Mouse (Mus musculus): Measurements from ENCODE around the gene Sec63.

The Sec63 gene

DNA sequence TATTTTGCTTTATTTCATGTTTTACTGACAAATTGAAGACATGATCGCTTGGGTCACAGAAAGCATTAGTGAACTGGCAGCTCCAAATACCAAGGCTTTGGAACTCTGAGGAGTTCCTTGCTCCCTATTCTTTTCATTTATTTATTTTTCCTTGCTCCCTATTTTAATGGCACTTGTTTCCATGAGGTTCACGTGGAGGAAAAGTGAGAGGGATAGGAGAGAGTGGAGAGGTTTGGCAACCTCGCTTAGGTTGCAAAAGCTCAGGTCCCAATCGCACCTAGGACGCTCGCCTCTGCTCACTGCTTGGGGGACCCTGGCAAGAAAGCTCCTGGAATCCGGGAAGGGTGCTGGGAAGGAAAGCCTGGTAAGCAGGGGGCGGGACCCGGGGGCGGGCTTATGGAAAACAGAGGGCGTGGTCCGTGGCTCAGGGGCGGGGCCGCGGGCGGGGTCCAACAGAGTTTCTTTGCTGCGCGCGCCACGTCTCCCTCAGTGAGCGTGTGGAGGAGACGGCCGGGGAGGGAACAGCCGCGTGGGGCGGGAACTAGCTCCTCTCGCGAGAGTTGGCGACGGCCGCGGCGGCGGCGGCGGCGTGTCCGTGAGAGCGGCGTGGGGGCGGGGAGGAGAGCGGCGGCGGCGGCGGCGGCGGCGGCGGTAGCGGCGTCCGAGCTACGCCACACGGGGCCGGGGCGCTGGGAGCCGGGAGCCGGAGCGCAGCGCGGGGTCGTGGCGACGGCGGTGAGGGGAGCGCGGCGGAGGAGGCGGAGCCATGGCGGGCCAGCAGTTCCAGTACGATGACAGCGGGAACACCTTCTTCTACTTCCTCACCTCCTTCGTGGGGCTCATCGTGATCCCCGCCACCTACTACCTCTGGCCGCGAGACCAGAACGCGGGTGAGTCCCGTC lies at the start of gene Sec63:
Sec63 (plus strand) TSS at position 498 of the 902 bp plus-strand sequence.
- peak; percentile 98 for DNase-seq

DNA sequence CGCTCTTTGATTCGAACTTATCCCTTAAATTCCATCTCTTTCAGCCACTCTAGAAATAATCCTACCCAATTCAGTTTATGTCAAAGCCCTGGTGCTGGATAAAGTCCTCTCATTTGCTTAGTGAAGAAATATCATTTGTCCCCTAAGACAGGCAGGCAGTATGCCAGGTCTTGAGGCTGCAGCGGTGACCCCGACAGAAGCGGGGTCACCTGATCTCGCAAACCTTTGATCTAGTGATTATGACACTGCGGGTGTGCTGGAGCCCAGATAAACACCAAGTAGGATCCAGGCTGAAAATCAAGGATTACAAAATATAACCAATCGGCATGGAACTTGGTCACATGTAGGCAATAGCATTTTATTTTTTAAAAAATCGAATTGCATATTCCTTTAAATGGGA lies 46.6 kb upstream of the Sec63 start:
- no peak for DNase-seq

DNA sequence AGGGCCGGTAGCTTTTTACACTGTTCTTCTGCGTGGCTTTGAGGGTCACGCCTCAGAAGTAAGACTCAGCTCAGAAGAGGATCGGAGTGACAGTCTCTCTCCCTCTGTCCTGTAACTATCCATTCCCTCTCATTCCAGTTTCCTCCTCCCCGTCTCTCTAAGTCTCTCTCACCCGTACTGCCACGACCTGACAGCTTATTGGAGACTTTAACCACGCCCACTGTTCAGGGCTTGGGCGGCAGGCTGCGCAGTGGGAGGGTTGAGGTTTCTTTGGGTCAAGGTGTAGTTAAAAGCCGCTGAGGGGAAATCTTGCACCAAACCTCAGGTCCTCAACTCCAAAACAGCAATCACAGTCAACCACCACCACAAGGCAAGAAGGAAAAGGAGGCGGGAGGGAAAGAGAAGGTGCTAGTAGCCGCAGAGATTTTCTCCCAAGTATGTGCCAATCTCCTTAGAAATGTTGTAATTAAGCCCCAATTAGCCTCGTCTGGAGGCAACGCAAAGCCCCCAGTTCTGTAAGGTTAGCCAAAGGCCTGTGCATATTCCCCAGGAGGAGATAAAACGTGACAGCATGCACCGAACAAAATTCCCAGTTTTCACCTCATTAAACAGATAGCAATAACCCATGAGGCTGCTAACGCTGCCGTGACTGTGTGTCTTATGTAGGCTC lies 45.8 kb upstream of the Sec63 start:
- DNase-seq, result no peak

DNA sequence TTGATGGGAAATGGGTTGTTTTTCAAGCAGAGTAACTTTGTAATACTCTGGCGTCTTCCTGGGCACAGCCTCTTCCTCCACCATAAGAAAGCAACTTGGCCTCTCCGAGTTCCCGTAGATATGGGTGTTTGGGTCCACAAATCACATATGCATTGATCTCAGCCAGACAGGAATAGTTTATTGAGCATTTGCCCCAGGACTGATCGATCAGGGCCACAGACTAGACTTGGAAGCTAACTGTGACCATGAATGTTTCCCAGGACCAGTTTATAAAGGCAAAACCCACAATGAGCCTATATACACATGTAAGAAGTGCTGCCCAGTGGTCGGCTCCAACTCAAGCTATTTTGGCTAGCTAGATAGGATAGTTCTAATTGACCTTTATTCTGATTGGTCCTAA lies 39.2 kb upstream of the Sec63 start:
- DNase-seq, result no peak

DNA sequence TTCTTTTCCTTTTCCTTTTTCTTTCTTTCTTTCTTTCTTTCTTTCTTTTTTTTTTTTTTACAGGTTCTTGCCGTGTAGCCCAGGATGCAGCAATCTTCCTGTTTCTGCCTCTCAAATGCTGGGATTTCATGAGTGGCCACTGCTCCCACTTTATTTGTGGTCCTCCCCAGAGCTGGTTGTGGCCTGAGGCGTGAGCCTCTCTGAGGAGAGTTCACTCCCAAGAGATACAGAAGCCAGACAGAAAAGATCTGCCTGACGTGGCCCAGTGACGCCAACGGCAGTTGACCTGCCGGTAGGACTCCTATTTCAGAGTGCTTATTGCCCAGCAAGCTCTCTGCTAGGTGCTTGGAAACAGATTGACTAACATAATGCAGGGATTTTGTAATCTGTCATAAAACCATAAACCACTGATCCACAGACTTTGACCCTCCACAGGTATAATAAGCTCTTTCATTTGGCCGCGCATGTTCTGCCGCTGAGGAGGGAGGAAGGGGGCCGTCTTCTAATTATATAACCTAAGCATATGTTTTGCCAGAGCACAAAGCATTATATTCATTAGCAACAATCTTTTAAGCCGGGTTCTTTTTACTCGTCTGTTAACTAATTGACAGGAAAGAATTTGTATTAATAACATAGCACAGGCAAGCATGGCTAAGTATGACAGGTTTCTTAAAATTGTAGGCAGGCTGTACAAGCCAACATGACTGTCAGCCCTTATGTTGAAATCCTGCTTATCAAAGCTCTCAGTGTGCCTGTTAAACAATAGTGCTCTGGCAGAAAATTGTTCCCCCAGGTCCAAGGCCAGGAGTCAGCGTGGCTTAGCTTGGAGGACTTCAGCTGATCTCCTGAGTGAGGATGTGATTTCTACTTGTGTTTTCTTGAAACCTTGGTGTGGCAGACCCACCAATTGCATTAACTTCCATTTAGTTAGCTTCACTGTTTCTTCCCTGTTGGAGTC lies 37.7 kb upstream of the Sec63 start:
- no peak for DNase-seq

DNA sequence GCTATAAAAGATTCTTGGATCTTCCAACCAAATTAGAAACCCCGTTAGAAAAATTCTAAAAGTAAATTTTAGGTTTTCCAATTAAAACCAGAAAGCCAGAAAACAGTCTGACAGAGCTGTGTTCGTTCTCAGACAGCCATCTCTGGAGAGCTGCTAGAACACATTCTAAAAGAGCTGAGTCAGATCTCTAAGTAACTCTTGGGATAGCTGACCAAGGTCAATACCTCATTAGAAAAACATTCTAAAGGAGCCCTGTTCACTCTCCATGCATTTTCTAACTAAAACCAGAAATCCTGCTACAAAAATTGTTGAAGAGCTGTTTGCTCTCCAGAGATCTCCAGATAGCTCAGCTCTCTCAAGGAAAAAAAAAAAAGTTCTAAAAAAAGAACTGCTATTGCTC lies 31.7 kb upstream of the Sec63 start:
- no peak for DNase-seq

DNA sequence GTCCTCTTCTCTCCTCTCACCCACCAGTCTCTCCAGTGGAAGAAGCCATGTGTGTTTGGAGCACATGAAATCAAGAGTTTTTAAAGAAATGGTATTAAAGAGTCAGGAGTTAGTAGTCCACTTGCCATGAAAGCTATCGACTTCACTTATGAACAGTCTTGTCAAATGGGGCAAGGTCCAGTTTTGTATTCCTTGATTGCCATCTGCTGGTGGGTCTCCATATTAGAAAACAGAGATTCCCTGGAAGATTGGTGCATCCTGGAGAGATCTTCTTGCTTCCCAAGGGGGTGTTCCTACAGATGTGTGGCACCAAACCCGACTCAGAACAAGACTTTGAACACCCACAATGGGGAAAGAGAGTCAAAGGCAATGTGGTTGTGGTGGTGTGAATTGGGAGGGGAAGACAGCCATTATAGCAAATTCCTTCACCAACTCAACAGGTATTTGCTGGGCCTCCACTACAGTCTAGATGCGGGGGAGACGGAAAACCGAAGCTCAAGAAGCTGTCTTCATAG lies 26.7 kb upstream of the Sec63 start:
- no peak for DNase-seq

DNA sequence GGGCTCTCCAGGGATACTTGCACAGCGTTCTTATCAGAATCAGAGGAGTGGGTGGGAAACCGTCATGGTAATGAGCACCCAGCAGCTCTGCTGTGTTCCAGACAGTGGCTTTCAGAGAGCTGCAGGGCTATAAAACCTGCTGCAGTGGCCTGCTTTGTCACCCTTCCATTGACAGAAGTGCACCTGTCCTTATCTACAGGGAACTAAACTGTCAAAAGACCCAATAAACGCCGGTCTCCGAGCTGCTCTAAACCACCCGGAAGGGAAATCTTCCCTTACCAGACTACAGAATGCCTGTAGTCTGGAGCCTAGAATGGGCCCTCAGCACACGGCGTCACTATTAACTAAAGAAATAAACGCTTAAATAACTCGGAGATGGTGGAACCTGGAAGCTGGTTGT lies 9.5 kb upstream of the Sec63 start:
- no peak for DNase-seq

DNA sequence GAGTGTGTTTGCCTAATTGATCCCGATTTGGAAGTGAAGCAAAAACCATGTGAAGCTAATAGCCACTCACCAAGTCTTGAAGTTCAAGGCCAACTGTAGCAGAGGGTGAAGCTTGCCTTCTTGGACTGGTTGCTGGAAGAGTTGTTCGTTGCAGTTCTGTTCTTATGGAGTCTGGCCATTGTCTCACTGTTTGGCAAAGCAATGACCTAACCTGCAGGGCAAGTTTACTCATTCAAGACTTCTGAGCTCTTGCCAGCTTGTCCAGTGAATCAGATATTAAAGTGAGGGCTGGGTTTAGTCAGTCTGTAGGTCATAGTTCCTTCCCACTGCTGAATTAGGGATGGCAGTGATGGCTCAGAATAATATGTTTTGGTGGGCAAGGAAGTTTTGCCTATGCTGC lies 7.0 kb upstream of the Sec63 start:
- DNase-seq, result no peak

DNA sequence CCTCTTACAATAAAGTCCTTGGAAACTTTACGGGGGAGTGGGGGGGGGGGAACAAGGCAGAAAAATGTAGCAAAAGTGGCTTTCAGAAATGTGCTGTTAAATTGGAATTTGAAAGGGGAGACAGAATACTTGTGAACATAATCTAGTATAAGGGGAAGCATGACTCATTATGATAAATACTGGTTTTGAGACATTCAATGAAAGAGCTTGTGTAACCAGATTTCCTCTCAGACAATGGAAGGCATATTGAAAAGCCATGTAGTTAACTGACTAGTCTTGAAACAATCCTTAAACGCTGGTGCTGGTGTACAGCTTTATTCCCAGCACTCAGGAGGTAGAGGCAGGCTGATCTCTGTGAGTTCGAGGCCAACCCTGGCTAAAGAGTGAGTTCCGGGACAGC lies 1.6 kb upstream of the Sec63 start:
- no peak for DNase-seq

DNA sequence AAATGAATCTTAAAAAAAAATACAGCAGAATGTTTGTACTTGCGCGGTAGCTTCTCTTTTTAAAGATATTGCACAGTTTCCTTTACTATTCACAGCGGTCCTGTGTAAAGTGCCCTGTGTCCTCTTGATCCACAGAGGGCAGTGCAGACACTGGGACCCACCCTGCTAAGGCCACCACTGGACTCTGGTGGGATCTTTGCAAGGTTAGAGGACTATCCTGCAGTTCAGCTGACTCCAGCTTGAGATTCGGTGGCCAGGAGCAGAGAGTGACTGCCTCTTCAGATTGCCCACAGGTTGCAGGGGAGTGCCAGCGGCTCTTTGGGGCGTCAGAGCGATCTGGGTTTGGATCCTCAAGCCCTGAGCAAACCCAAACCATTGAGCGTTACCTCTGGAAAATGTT lies 967 bp upstream of the Sec63 start:
- peak; percentile 15 for DNase-seq

DNA sequence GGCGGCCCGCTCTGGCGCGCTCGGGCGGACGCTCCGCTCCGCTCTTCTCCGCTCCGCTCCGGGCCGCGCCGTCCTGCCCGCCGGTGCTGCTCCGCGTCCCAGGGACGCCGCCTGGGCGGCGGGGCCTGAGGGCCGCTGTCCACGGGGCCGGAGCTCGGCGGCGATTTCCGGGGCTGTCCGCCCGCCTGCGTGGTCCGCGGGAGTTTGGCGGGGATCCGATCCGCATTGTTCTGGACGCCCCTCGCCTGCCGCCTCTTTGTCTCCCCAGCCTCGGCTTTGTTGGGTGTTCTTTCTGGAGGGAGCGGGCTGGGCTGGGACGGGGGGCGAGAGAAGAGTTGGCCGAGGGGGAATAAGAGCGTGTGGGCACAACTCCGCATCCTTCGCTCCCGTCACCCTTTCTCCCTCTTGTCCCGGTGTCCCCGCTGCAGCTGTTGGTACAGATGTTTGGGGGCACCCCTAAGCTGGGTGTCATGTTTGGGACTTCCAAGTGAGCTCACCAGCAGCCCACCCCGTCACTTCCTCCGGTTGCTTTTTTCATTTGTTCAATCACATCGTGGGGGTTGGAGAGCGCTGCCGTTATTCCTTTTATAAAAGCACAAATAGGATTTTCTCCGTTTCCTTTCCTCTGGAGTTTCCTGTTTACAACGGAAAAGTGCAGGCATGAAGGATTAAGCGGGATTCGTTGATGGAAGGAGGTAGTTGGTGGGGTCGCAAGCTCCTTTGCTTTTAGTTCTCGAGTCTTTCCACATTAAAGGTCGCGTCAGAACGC lies 789 bp downstream of the Sec63 start:
- DNase-seq, result no peak

DNA sequence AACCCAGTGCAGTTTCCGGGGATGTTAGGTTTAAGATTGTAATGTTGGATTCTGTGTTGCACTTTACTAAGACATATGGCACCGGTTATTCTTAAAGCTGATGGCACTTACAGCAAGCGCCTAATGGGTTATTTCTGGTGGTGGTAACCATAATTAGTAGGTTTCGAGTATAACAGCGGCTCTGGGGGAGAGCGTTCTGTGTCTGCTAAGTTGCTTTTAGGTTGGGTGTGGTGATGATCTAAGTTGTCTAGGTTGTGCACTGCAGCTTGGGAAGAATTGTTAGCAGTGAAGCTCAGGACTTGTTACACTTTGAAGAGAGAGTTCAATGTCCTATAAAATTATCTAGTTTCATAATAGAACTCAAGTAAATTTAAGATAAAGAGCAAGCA lies 1.4 kb downstream of the Sec63 start:
- DNase-seq, result no peak

DNA sequence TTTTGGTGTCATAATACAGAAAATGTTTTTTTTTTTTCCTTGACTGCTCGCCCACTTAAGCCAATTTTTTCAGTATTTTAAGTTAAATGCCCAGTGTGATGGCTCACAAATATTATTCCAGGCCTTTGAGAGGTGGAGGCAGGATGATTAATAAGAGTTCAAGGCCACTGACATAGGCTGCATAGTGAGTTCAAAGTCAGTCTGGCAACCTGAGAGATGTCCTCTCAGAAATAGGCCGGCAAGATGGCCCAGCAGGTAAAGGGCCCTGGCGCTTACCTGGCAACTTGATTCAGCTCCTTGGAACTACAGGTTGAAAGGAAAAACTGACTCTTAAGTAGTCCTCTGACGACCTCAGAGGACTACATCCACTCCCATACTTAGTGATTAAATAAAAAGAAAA lies 1.9 kb downstream of the Sec63 start:
- no peak for DNase-seq

DNA sequence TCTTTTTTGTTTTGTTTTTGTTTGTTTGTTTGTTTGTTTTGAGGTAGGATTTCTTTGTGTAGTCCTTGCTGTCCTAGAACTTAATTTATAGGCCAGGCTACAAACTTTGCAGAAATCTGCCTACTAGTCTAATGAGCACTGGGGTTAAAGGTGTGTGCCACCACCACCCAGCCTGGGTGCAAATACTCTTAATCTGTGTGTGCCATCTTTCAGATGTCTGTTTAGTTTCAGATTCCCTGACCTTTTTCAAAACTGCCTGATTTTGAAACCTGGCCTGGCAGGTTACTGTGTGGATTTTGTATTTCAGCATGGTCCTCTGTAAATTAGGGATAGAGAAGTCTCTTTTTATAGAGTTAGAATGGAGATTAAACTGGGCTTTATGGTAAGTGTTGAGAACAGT lies 4.0 kb downstream of the Sec63 start:
- no peak for DNase-seq

DNA sequence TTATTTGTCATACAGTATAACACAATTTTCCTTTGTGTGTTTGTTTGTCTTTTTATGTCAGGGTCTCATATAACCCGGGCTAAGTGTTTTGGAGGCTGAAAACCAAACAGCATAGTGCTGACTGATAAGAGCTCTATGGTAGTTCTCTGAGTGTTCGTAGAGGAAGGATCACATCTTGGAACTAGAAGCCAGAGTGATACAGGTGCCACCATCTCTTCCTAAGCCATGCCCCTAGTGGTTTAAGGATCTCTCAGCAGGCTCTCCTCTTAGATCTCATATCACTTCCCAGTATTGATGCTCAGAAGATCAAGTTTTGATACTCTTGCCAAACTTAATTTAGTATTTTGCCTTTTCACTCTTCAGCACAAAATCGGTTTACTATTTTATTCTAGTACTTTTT lies 14.2 kb downstream of the Sec63 start:
- no peak for DNase-seq

DNA sequence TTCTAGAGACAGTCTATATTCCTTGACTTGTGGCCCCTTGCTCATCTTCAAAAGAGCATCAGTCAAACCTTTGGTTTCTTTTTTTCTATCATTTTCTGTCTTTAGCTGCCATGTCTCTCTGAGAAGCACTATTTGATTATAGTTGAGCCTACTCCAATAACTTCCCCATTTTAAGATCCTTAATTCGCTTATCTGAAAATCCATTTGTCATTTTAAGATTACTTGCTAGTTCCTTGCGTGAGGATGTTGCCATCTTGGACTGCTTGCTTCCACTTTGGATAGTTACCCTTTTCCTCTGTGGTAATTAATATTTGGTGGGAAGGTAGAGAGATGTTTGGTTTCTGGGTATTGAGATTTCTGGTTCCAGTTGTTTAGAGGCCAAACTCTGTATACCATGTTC lies 19.5 kb downstream of the Sec63 start:
- DNase-seq, result no peak

DNA sequence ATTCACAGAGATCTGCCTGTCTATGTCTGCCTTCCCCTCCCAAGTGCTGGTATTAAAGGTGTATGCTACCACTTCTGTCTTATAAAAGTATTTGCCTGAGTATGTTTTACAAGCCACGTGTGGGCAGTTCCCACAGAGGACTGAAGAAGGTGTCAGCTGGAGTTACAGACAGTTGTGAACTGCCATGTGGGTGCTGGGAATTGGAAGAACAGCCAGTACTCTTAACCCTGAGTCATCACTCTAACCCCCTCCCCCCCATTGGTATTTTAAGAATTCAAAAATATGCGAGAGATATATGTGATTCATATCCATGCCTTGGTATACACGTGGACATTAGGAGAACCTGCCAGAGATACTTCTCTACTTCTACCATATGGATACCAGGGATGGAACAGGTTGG lies 20.4 kb downstream of the Sec63 start:
- no peak for DNase-seq

DNA sequence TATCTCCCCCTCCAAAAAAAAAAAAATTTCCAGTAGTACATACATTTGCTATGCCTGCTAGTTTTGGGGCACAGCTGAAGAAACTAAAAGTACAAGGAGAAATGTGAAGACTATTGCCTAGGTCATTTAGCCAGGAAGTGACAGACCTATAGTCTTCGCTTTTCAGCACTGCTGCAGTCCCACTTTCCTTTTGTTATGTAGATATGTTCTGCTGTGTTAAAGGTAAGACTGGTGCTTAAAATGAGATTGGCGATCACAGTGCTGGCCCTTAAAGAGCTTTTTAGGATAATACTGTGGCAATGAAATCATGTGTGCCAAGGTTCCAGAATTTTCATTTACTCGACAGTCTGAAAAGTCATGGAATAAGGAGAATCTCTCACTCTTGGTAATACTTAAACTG lies 39.6 kb downstream of the Sec63 start:
- DNase-seq, result no peak

DNA sequence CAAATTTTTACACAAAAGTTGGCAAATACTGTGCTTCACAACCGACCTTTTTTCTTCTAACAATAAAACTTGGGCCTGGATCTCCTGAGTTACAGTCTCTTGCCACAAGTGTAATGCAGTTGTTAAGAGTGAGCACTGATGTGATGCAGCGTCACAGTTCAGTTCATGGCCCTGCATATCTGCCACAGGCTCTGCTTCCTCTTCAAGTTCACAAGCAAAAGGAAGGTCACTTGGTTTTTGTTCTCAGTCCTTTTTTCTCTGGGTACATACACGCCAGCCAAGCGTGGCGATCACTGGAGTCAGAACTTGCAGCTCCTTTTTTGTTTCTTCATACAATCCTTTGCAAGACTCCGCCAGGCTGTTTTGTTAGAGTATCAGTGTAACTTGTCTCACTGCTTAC lies 64.6 kb downstream of the Sec63 start:
- DNase-seq, result no peak

DNA sequence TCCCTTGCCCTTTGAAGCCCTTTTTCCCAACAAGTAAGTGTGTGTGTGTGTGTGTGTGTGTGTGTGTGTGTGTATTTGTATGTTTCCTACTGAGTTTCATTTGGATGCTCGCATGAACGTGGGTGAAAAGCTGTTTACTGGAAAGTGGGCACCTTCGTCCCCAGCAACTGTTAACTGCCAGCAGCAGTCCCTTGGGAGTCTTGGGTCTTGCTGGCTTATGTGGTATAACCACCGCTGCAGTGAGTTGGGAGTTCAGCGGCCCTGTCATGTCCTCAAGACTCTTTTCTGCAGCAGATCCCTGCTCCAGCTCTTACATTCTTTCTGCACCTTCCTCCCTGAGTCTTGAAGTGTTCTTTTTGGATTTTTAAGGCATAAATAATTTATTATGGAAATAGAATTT lies 65.9 kb downstream of the Sec63 start:
- no peak for DNase-seq

DNA sequence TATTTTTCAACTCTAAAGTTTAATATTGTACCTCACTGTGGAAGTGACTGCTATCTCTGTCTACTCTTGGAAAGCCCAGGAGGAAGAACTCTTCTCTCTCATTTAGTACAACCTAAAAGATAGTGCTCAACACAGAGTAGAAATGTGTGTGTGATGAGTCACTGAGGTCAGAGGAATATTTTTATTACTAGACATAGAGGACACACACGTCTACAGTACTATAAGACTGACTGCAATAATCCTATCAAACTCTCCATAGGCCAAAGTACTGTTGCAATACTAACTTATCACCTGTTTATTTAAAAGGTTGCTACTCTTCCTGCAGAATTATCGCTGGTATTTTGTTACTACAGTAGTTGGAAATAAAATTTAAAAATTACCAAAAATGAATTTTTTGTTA lies 68.7 kb downstream of the Sec63 start:
- no peak for DNase-seq
